Mouse (Mus musculus): Measurements from ENCODE around the gene Mark1.

DNA sequence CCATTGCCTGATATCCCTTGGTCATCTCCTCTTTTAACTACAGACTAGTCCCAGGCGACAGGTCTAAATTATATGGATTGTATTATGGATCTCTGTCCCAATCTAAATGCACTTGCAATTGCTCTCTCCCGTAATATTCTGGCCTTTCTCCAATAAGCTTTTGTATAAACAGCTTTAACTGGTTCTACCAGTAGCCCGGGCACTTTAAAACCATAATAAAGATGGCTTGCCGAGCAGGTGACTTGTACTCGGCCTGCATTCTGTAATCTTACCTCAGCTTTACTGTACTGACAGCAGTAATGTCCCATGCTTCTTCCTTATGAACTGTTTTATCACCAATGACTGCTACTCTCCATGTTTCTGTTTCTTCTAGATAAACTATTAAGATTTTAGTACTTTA, 7.7 kb upstream of the Mark1 start:
- TF ChIP-seq CTCF (IDR thresholded peaks at IDR 0.05; ENCODE audit: control insufficient read depth, insufficient read depth, low read length) (no peak), POLR2A (IDR thresholded peaks at IDR 0.05; ENCODE audit: borderline replicate concordance, control insufficient read depth, low read depth, low read length) (no peak)
